Mouse (Mus musculus): ENCODE measurements around the gene Unkl.

DNA sequence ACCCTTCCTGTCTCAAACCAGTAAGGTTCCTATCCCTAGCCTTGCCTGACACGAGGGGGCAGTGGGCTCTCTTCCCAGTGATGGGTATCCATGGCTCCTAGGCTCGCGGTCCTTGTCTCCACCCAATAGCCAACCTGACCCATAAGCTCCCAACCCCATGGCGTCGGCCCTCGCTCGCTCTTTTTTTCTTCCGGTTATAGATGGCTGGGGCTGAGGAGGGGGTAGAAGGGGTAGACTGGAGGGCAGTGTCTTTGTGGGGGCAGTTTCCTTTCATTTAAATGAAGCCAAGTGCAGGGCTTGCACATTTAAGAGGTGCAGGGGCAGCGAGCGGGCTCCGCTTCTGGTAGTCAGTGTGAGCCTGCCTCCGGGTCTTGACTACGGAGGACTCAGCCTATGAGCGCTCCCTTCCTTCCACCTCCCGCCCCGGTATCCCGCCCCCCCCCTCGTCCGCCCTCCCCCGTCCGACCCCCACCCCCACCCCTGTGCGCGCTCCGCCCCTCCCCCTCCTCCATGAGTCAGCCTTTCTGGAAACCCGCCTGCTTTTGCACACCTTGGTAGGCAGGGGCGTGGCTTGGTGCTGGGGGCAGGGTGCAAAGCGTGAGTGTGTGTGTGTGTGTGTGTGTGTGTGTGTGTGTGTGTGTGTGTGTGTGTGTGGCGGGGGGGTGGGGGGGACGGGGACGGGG, 33.8 kb downstream of the Unkl start:
- TF ChIP-seq GATA1 (IDR thresholded peaks at IDR 0.05; ENCODE audit: borderline replicate concordance, low read length) (no peak), FLI1 (IDR thresholded peaks at IDR 0.05; ENCODE audit: low read length) (no peak)
